Mouse (Mus musculus): ENCODE results near the gene Syt14.

- no peak for TF ChIP-seq GATA1 (IDR thresholded peaks at IDR 0.05; ENCODE audit: borderline replicate concordance, low read length)
- no peak for TF ChIP-seq FLI1 (IDR thresholded peaks at IDR 0.05; ENCODE audit: low read length)
Measured at GRCm38 (mm10) chr1:192869761-192870160, 165.8 kb downstream of the Syt14 start.

All from megakaryocyte, embryonic 14.5 days (primary cell).